Mouse (Mus musculus) lung, adult 18-20 months (tissue): ENCODE measurements around the gene Ckap2l.

Experiments
- DNase-seq, 2 experiments: peaks; one replicate each; pipeline ENCODE4 v3.0.0; 2022; ENCODE audit warnings: mixed read lengths in 2 of 2

Ckap2l gene

DNA sequence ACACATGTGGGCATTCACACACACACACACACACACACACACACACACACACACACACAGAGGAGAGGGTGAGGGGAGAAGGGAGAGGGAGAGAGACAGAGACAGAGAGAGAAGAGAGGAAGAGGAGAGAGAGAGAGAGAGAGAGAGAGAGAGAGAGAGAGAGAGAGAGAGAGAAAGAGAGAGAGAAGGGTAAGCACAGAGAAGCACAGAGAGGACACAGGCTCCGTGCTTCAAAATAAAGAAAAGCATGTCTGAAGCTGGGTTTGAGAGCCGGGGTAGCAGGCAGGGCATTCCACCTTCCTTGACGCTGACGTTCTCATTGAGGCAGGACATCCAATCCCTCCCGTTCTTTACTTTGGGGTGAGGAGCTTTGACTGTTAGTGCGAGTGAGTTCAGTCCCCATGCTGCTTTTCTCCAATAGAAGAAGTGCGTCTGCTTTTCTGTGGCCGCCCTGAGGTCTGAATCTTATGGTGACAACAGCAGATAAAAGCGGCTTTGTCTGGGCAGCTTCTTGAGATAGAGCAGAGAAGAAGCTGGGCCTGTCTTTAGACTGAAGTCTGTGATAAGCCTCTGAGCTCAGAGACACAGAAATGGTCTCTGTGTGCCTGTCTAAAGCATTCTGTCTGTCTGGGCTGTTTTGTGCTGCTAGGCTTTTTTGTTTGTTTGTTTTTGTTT lies 63.1 kb downstream of the Ckap2l start:
- DNase-seq, result no peak

DNA sequence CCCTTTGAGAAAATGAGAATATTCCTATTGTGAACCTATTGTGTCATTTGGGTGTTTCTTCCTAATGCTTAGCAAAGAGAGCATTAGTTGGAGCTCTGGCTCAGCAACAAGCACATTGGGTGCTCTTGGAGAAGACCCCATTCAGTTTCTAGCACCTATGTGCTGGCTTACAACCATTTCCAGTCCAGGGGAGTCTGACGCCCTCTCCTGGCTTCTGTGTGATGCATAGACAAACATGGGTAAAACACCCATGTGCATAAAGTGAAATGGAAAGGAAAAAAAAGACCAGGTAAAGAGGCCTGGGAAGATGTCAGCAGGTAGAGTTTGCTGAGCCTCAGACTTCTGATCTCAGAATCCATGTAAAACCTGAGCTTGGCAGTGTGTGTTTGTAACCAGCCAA lies 63.8 kb downstream of the Ckap2l start:
- DNase-seq, result no peak

DNA sequence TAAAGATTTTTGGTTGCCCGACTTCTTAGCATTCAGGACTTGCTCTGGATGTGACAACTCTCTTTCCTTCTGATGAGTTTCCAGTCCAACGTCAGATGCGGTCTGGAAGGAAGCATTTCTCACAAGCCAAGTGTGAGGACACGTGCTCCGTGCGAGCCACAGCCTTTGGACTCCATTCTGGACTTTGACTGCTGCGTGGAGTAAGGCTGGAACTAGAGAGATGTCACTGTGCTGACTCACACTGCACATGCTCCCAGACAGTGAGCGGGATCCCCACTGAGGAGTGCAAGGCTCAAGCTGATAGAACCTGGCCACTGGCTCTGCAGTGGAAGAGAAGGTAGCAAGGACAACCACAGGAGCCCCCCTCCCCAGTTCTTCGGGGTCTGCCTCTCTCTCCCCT lies 64.5 kb downstream of the Ckap2l start:
- DNase-seq, result no peak

DNA sequence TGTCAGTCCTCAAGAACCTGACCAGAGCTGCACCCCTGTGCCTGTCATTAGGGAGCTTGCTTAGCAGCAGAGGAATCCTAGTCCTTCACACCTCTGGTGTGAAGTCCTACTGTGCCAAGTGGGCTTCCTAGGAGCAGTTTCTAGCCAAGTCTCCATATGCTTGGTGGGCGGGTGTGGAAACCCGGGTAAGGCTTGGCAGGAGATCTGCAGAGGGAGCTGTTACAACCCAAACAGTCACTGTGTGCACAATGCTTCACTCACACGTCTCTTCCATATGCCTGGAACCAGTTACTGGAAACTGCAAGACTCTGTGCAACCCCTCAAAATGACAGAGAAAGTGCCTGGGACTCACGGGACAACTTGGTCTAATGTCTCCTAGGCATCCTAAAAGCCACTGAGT lies 65.0 kb downstream of the Ckap2l start:
- DNase-seq, result no peak

DNA sequence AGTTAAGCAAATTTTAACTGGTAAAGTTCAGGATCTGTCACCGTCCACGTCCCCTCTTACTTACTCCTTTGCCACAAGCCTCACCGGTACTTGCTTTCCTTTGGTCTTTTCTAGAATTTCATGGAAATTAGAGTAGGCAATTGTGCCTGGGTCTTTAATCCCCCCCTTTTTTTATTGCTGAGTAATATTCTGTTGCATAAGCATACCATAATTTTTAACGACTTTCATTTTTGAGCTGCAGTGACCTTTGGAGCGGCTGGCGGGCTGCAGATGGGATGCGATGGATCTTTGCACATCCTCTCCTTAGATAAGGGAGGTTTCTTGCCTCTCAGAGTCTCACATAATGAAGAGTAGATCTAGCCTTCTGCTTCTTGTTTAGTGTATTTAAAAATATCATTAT lies 67.7 kb downstream of the Ckap2l start:
- DNase-seq, result no peak

DNA sequence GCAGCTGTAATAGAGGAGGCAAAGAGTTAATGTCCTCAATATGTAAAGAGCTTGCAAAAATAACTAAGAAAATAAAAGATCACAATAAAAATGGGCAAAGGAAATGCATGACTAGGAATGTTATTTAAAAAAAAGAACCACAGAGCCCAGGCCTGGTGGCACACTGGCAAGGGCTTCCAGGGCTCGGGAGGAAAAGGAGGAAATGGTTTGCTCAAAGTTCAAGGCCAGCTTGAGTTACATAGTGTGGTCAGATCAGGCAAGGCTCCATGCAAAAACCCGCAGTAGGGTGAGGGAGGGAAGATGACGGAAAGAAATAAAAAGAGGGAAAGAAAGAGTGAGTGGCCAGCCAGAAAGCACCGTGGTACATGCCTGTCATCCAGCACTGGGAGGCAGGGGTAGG lies 68.4 kb downstream of the Ckap2l start:
- DNase-seq, result no peak

DNA sequence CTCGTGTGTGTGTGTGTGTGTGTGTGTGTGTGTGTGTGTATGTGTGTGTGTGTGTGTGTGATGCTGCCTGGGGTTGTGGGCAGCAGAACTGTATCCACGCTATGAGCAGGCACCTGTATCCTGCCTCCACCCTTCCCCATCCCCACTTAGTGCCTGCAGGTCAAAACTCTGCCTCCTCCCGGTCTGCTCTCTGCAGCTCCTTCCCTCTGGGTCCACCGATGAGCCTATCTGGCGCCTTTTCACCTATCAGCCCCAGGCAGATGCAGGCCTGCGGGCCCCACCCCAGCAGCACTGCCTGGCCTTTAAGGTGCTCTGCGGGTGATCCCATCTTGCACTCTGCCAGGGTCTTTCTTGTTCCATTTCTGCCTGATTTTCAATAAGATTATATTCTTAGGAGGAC lies 69.3 kb downstream of the Ckap2l start:
- no peak for DNase-seq

DNA sequence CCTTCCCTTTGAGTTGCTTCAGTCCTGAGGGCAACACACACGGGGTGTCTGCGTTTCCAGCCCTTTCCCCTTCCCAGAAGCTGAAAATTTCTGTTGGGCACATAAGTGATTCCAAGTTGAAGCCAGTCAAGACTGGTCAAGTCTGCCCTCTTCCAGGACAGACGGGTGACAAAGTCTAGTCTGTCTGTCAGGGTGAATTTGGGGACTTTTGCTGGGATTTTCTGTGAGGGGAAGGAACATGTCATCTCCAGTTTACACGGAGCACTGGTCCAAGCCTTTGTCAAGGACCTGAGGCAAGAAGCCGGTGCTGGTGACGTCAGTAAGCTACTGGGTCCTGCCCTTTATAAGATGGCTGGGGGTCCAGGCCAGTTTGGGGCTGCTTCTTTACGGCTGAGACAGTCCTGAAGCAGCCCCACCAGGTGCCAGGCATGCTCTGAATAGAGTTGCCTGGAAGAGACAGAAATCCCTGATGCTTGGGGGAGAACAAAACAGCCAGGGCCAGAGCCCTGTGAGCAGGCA lies 69.9 kb downstream of the Ckap2l start:
- no peak for DNase-seq

DNA sequence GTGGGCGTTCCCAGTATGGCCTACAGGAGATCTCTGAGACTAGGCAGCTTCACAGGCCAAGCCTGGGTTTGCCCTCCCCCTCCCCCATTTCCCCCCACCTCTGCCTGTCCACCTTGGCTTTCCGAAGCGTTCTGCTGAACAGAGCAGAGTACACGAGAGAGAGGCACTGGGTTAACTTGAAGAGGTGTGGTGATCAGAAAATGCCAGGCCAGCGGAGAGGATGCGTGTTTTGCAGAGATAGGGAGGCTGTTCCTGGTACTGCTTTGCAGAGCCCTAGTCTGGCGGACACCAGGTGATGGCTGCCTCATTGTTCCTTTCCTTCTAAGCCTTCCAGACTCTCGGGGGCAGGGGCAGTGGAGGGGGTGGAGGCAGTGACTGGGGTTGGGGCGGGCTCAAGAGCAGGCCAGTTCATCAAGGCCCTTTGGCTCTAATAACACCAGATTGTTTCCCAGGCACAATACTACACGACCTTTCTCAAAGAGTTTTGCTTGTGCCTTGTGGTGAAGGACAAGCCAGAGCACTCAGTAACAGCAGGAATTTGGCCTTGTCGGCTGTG lies 70.6 kb downstream of the Ckap2l start:
- DNase-seq, result no peak

DNA sequence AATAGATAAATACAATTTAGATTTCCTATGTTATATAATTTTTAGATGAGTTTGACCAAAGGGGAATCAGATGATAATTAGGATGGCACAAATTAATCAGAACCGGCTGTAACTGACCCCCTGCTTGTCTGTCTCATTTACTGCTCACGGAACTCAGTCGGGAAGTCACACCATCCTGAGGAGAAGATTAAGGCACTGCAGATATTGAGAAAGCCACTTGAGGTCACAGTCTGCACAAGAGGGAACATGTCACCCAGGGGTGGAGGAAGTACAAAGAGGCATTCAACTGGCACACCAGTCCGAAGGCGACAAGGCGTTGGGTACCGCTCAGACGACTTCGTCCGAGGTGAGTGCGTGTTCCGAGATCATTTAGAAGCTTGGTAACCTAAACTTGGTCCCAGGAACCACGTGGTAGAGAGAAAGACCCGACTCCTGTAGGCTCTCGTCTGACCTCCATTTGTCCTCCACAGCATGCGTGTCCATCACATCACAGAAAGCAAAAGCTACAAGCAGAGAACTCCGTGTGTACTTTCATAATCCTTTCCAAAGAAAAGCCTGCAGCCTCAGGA lies 71.7 kb downstream of the Ckap2l start:
- no peak for DNase-seq

DNA sequence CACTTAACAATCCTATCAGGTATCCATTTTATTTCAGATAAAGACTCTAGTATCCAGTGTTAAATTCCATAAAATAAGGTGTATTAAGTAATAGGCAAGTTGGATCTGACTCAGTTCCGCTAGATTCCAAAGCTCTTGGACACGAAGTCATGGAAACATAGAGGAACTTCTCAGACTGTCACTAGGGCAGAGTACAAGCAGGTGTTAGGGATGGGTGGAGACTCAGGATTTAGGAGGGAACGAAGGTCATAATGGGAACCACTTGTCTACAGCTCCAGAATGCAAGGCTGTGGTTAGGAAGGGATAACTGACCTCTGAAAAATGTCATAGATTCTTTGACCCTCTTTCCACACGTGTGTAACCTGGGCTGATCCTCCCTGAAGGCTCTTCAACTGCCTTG lies 72.8 kb downstream of the Ckap2l start:
- DNase-seq, result no peak

DNA sequence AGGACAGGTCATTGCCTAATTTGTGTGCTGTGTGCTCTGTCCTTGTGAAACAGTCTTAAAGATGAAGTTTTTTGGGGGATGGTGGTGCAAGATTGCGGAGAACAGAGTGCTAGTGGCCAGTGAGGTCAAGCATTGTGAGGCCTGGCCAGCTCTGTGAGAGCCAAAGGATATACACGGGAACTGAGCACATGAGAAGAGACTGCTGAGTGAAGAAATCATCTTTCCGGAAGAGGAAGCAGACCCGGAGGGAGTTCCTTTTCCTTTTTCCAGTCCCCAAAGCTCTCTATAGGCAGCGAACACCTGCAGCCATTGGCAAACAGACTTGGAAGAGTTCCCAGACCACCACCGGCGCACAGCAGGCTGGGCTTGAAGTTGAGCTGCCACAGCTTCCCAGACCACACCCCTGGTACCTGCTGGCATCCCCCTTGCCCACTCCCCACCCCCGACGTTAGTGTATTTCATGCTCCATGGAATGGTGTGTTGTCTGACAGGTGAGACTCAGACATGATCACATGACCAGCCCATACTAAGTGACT lies 75.8 kb downstream of the Ckap2l start:
- DNase-seq, result no peak

DNA sequence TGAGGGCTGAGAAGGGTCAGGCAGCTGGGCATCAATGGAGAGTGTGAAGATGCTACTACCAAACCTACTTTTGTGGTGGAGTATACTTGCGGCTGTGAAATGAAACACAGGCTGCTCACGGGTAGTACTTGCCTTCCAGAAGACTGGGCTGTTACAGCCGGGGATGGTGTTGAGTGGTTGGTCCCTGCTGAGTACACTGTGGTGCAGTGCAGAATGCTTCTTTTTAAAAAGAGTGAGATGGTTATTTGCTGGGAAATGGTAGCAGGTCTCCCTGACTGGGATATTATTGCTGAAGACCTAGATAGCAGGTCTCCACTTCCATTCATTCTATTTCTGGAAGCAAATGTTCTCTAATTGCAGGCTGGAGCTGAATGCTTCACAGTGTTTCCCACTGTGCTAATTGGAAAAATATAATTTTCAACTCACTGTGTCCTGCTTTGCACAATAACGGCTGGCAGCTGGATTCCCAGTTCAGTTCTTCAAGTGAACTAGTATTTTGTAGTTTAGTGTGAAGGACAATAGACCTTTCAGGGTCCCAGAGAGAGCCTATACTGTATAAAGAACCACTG lies 78.4 kb downstream of the Ckap2l start:
- no peak for DNase-seq
